Mouse (Mus musculus) frontal cortex, postnatal 36 days (tissue): Measurements from ENCODE around the gene Wdr24.

Experiments used
- DNase-seq, 2 experiments: peaks; one replicate each; pipeline ENCODE4 v3.0.0; 2022; ENCODE audit warnings: low spot score in 2 of 2

Wdr24 gene

DNA sequence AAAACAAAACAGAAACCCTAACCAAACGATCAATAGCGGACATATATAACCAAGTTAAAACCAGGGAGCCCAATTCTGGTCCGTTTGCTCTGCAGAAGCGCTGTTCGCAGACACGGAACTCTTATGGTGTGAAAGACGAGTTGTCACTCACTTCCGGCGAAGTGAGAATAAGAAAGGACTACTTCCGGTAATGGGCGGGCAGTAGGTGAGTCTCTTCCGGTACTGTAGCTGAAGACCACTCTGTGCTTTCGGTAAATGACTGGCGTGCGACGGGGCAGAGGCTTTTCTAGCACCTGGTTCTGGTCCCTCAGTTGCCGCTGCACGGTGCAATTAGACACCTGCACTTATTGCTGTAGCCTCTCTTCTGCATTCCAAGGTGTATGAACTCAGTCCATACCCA, at the start of gene Wdr24:
Gene Wdr24 (plus strand): TSS at position 176 of the 400 bp plus-strand sequence.
- DNase-seq = peak; percentile 73 to 86

DNA sequence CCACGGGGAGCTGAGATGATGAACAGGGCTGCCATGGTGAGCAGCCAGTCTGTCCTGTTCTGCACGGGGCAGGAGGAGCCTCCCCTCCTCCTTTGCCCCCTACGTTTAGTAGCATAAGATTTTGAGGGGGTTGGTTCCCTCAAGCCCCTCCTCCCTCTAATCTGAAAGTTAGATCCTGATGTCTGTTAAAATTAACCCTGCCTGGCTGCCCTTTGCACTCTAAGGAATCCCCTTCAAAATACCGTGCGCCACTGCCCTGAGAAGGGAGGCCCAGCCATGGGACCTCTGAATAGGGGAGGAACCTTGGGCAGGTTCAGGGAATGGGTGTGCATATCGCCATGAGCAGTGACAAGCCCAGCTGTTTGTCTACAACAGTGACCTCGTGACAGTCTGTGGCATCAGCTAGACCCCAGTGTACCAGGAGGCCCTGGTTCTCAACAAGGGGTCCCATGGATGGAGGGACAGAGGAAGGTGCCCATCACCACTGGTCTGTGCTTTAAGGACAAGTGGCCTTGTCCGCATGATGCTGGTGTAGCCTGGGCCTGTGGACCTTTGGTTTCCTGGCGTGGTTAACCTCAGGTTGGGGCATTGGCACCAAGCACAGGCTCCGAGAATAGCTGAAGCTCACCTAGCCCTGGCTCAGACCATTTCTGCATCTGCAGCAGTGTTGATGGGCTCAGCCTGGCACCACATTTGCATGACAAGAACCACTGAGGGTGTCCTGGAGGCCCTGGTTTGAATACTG, 47.9 kb upstream of the Wdr24 start:
- no peak for DNase-seq

DNA sequence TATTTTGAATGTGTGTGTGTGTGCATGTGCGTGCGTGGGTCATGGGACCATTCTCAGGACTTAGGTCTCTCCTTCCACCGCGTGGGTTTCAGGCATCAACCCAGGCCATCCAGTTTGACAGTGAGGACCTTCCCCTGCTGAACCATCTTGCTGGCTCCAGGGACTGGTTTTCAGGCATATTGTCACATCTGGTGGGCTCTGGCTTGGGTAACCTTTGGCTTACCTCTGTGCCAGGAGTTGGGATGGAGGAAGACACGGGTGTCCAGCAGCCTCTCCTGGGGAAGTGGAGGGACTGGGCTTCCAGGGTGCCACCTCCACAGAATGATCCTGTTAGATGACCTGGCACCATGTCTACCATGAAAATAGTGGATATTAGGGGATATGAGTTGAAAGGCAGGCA, 45.5 kb upstream of the Wdr24 start:
- no peak for DNase-seq

DNA sequence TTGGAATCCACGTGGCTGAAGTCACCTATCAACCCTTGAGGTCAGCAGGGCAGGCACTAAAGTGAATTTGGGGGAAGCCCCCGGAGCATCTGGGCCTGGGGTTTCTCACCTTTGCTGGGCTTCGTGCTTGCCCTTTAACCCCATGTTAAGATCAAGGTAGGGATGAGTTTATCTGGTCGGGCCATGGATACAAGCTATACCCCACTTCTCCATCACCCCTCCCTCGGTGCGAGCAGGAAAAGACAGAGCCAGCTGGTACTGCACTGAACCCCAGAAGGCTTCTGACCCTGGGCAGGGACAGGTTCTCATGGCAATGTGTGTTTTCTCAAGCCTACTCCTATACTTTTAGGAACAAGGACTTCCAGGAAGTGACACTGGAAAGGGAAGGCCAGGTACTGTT, 42.1 kb upstream of the Wdr24 start:
- no peak for DNase-seq

DNA sequence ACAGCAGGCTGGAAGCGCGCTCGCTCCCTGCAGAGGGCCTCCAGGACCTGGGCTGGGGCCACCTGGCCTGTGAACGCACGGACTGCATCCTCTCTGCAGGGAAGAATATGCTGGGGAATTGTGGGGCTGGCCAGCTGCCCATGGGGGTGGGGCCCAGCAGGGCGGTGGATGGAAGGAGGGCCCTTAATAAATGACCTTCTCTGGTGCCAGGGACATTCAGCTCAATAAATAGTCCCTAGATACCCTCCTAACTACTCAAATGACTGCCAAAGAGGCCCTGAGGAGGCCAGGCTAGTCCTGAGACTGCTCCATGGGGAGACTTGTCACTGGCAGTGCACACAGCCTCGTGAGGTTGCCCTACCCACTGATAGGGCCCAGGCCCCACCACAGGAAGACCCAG, 40.3 kb upstream of the Wdr24 start:
- DNase-seq = no peak

DNA sequence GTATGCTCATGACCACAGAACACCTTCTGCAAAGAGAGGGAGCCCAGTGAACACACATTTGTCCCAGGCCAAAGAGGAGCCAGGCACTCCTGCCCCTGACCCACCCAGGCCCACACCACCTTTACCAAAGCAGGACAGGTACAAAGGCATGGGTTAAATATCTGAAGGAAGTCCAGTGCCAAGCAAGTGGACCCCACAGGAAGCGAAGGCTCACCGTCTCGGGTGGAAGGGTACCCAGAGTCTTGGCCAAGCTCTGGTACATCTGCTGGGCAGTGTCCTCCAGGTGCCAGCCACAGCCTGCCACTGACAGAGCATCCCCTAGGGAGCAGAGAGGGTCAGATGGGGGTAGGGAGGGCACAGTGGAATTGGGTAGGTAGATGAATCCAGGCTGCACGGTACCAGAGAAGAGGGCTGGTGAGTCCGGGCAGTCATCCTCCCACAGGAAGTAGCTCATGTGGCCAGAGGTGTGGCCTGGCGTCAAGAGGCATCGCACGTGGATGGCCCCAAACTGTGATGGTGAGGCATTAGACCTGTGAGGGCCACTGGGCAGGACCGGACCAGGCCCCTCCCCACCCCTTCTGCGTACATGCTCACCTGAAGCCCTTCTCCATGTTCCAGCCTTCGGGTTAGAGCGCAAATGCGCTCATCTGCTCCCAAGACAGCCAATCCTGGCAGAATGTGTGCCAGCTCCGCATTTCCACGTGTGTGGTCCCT, 39.4 kb upstream of the Wdr24 start:
- no peak for DNase-seq

DNA sequence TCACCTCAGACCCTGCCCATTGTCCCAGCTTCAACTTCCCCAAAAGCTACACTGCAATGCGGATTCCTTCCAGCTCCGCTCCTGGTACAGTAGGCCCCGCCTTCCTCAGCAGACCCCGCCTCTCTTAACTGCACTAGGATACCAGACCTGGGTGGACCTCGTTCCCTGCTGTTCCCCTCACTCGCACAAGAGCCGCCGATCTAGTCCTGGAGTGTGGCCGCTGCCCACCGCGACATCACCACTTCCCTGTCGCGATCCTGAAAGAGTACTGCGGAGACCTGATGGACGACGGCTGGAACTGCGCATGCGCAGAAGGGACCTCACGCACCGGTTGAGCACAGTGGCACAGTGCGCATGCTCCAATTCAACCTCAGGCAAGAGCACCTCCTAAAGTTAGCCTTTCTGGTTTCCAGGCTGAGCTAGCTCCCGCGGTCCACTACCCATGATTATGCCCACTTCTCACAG, 38.1 kb upstream of the Wdr24 start, which contains the start of gene Haghl:
Gene Haghl (minus strand): TSS at position 393 of the 465 bp plus-strand sequence.
- DNase-seq = peak; percentile 98

DNA sequence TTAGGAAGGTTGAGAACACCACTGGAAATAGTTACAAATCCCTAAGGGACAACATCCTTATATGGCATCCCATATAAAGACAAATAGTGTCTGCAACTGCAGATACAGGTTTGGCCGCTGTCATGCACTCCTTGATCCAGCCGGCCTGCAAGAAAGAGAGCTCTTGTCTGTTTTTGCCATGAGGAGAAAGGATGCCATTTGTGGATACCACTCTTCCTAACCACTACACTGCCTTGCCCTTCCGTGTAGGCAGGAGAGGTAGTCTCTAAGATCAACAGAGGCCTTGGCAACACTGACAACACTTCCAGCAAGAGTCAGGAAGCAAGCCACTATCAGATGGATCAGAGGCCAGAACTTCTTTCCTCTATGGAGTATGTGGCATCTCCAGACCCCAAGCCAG, 37.1 kb upstream of the Wdr24 start, which contains the start of gene Ccdc78:
Gene Ccdc78 (plus strand): TSS at position 301 of the 400 bp plus-strand sequence.
- no peak for DNase-seq

DNA sequence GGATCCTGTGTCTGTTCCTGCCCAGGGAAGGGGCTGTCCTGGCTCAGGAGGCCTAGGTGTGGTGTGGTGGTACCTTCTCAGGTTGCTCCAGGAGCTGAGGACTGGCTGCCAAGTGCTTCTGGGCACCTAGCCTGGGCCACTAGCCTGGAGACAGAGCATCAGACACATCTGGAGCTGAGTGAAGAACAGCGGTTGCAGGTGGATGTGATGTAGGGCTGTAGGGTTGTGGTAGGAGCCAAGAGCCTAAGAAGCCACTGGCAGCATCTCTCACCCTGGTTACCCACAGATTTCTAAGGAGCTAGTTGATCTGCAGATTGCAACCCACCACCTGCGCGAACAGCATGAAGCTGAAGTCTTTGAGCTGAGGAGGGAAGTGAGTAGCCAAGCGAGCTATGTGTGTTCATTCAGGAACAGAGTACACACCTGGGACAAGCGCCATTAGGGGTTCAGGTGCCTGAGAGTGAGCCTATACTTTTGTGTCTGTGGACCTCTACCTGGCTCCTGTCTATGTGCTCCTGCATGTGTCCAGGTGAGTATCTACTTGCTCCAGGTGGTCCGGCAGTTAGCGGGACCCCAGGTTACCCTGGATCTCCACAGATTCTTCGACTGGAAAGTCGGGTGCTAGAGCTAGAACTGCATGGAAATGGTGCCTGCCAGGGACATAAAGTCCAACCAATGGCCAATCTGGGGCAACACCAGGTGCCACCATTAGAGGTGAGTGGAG, 36.5 kb upstream of the Wdr24 start:
- no peak for DNase-seq

DNA sequence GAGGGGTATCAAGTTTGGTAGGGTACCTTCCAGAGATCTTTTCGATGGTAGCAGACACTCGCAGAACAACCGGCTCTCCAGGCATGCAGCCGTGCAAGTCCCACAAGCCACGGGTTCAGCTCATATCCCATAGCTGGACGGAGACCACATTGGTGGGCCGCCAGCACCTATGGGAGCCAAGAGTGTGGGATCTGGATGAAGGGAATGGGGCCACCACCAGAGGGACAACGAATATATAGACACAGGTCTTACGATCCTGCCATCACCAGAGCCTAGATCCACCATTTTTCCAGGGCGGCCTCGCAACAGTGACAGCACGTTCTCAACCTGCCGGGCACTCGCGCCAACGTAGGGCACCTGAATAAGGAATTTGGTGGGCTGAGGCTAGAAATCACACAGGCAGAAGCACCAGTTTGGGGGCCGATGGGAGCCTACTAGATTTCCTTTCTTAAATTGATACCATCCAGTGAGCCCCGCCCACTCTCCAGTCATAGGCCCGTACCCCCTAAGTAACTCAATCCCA, 32.0 kb upstream of the Wdr24 start:
- DNase-seq = no peak

DNA sequence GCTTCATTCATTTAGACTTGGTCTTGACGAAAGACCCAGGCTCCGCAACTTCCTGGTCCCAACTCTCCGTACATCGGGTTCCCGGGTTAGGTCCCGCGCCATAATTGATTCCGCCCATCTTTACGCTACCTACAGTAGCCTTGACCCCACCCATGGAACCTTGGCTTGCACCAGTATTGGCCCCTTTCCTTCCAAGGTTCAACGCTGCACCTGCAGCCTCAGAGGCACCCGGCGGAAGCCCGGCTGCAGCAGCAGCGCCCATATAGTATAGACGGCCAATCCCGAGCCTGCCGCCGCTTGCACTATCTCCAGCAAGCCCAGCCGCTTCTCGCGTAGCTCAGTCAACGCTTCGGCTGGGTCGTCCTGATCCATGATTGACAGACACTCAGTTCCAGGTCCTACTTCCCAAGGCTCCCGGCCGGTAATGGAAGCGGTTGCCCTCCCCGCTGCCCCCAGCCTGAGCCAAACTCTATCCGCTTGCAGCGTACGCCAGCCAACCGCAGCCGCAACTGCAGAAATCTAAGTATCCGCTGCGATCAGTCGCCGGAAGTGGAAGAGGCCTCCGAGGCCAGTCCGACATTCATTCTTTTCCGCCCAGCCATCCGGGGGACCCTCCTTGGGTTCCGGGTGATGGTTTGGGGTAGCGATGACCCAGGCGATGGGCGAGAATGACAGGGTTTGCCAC, 31.4 kb upstream of the Wdr24 start:
- DNase-seq = peak; percentile 87 to 88

DNA sequence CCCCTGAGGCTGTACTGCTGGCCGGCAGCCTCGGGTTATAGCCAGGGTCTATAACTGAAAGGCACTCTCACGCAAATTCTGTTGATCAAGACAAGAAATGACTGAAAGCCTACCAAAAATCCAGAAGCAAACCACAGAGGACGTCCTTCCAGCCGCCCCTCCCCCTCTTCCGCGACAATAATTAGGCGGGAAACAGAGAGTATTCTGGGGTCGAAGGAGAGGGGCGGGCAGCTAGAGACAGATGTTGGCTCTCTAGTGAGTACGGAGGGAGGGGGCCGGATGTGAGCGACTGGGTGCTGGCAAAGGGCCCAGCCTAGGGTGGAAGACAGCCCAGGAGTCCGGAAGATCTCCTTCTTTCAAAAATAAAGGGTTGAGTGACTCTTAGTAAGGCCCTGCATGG, 30.8 kb upstream of the Wdr24 start, which contains the start of gene Fam173a:
Gene Fam173a (minus strand): TSS at position 287 of the 400 bp plus-strand sequence.
- peak in 1 of 2 experiments; percentile 73 for DNase-seq

DNA sequence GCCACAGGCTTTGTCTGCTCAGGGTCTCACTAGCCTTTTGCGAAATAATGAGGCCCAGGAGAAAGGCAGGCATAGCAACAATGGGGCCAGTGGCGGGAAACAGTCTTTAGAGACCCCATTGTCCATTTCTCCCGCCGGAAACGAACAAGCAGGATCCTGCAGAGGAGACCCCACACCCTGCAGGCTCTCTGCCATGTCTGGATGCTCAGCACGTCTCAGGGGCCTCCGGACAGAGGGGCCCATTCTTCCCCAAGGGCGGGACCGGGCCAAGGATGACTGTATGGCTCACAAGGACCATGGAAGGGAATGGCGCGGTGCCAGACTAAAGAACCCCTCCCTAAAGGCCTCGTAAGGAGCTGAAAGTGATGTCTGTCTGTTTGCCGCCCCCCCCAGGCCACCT, 29.2 kb upstream of the Wdr24 start:
- no peak for DNase-seq

DNA sequence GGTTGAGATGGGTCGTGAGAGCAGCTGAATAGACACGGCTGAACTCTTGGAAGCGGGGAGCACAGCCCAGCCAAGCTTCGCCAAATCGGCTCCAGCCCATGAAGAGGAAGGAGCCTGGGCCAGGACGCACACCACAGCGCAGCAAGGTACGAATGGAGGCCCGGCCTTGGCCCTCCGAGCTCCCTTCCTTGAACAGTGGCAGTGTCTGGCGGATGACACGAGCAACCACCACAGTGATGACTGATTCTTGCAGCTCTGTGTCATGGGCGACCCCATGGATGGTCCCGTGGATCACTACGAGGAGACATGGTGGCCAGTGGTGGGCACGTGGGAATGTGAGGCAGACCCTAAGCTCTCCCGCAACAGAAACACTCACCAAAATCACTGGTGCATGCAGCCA, 28.4 kb upstream of the Wdr24 start:
- no peak for DNase-seq

DNA sequence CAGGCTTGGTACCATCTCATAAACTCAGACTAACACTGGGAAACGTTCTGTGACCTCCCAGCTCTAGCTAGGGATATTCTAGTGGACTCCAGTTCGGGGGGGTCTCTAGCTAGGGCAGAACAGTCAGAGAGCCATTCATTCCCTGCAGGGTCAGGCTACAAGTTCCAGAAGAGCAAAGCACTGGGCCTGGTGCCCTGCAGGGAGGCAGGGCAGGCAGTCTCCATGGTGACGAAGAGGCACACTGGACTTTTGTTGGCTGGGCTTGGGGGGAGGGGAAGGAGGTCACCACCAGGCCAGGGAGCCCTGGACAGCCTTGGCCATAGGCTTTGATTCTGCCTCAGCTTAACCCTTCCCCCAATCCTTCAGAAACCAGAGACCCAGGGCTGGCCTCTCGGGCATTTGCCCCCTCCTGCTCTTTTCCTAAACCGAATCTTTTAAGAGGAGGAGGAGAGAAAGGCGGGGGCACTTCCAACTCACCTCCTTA, 27.8 kb upstream of the Wdr24 start, which contains the start of gene AC134908.4:
Gene AC134908.4 (minus strand): TSS at position 51 of the 484 bp plus-strand sequence.
- peak in 1 of 2 experiments; percentile 63 for DNase-seq

DNA sequence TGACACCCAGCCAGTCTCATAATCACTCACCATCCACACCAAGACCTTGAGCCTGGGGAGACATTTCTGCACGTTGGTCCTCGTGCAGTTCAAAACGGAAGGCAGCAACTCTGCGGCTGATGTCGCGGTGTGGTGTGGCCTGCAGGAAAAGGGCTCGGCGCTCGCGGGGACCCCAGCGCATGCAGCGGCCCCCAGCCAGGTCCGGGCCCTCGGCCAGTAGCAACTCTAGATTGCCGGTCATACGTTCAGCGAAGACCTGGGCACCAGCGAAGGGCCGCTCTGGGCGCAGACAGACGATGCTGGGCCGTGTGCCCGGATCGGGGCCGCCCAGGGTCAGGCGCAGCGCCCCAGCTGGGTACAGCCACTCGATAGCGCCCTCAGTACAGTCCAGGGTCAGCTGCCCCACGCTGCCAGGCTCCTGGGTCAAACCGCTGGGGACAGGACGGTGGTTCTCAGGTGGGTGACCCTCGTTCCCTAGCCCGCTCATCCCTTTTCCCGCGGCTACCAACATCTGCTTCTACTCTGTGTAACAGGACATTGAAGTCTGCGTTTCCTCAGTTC, 27.1 kb upstream of the Wdr24 start:
- no peak for DNase-seq

DNA sequence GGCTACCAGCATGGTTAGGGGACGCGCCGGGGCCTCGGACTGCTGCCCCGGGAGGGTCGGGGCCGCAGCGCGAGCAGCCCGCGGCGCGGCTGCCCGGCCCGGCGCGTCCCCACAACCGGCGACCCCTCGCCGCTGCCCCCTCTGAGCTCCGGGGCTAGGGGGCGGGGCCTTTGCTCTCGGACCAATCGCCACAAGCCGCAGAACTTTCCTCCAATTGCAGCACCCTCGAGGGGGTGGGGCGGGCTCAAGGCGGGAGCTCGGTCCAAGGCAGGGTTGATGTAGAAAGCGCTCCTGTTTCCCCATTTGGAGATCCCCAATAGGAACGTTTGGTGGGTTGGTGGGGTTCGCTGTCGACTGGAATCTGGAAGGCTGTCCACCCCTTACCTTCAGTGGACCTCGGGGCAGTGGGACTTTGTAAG, 26.5 kb upstream of the Wdr24 start, which contains the start of gene Metrn:
Gene Metrn (minus strand): TSS at position 186 of the 419 bp plus-strand sequence.
- DNase-seq = peak in 1 of 2 experiments; percentile 67

DNA sequence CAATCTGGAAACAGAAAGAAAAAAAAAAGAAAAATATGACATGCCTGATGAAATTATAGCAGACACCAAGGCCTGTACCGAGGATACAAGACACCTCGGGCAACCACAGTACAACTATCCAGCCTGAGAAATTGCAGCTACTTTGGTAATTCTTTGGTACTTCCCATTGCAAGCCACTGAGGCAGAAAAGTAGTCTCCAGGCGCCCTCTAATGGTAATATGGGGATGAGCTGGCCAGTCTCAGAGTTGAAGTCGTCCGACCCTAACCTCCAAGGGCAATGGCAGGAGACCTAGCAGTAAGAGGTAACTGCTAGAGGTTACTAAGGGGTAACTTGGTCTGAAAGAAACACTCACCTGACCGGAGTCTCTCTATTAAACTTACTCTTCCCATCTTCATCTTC, 22.4 kb upstream of the Wdr24 start:
- peak in 1 of 2 experiments; percentile 84 for DNase-seq

DNA sequence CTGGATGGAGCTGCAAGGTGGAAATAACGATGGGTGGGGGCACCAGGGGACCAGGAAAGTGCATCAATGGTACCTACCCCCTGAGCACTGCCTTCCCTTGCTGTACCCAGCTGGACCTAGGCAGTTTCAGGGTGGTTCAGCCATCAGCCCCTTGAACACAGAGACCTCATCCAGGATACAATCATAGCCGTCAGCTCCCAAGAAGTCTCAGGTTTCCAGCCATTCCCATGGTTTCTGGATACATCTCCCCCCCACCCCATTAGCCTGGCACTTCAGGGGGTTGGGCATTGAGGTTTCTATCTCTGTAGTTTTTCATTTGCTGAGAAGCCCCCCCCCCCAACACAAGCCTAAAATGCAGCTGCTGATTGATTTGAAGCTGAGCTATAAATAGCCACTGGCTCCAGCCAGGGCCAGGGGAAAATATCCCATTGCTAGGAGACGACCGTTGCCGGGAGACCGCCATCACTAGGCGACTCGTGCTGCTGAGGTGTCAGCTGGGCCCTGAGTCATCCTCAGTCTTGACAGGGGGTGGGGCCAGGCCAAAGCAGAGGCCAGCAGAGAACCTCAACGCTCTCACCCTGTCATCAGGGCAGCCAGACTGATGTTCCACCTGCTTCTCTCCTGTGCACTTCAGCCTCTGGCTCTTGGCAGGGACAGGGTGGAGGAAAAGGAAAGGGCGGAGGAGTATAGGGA, 20.5 kb upstream of the Wdr24 start:
- DNase-seq = peak; percentile 79 to 88

DNA sequence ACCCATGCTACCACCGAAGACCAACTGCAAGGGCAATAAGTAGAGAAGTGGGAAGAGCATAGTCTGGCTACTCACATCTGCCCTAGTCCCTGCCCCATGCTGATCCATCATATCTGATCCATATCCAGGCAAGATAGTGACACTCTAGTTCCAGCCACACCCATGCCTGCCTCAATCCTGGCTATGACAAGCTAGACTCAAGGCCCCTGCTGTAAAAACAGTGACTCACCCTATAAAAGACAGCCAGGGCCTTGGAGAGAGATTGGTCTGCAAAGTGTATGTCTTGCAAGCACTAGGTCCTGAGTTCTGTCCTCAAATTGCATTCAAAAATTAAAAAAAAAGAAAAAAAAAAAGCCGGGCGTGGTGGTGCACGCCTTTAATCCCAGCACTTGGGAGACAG, 16.9 kb upstream of the Wdr24 start:
- no peak for DNase-seq
